Mouse (Mus musculus): ENCODE results near the gene Gm1979. TPM values are rescaled to one million over a fixed set of nuclear protein-coding genes. Genes with fewer than 3 reads are reported as not detected.
"Not testable (repeated sequence)": the region's sequence is repeated elsewhere in the genome, so short reads cannot be mapped to it uniquely, and the experiment has no call there.

Gm1979 gene
- not detected in 2 replicates for polyA plus RNA-seq (2016; fragmentation: Nextera tagmentation; extraction: Ambion mirVana)

- H3K4me3 ChIP-seq; H3K9me3 ChIP-seq; H3K4me1 ChIP-seq; H3K36me3 ChIP-seq; H3K4me2 ChIP-seq (replicated peaks); H3K27ac ChIP-seq; H3K27me3 ChIP-seq (replicated peaks); H3K9ac ChIP-seq; ATAC-seq (ENCODE audit: low FRiP score, low read depth): not testable (repeated sequence)
- WGBS = 88% methylated on average over 1 of the region's 2 CpGs
Measured at GRCm38 (mm10) chr5:26004698-26005097, at the start of gene Gm1979. TSS of gene Gm1979 (minus strand) at chr5:26004798.

- H3K27ac ChIP-seq; H3K27me3 ChIP-seq (replicated peaks); H3K9me3 ChIP-seq; H3K4me1 ChIP-seq; H3K36me3 ChIP-seq; ATAC-seq (ENCODE audit: low FRiP score, low read depth); H3K4me2 ChIP-seq (replicated peaks); H3K4me3 ChIP-seq; H3K9ac ChIP-seq: not testable (repeated sequence)
- 81% methylated on average over 2 of the region's 2 CpGs for WGBS
Measured at GRCm38 (mm10) chr5:26039458-26039857, 34.9 kb upstream of the Gm1979 start, which contains the start of gene Speer4a. TSS of gene Speer4a (minus strand) at chr5:26039558.

GRCm38 (mm10) chr5:26022816-26023215, 18.2 kb upstream of the Gm1979 start, which contains the start of gene Gm5862:
TSS of gene Gm5862 (minus strand) at chr5:26022916.
- WGBS = no CpG with 5 or more reads among the region's 3 CpGs

GRCm38 (mm10) chr5:26007697-26008096, 3.1 kb upstream of the Gm1979 start:
- not testable (repeated sequence) for H3K9me3 ChIP-seq; H3K9ac ChIP-seq; H3K4me1 ChIP-seq; H3K4me3 ChIP-seq; ATAC-seq (ENCODE audit: low FRiP score, low read depth); H3K27ac ChIP-seq; H3K27me3 ChIP-seq (replicated peaks); H3K36me3 ChIP-seq
- WGBS = 74% methylated on average over 7 of the region's 7 CpGs
- H3K4me2 ChIP-seq (replicated peaks) = peak overlapping the region; percentile 56; the same call in 1 of the 2 replicates

More at GRCm38 (mm10) chr5:26022816-26023215, 18.2 kb upstream of the Gm1979 start, which contains the start of gene Gm5862:
- not testable (repeated sequence) for H3K36me3 ChIP-seq; H3K4me2 ChIP-seq (replicated peaks); H3K9ac ChIP-seq; ATAC-seq (ENCODE audit: low FRiP score, low read depth); H3K27me3 ChIP-seq (replicated peaks); H3K4me1 ChIP-seq; H3K4me3 ChIP-seq; H3K9me3 ChIP-seq; H3K27ac ChIP-seq

- ATAC-seq (ENCODE audit: low FRiP score, low read depth) = peak; percentile 93
- H3K4me3 ChIP-seq = peak overlapping the region; percentile 23
- H3K9ac ChIP-seq = peak overlapping the region; percentile 45; the same call in 1 of the 2 replicates
- not testable (repeated sequence) for H3K9me3 ChIP-seq; H3K27me3 ChIP-seq (replicated peaks); H3K27ac ChIP-seq; H3K4me1 ChIP-seq; H3K36me3 ChIP-seq
- H3K4me2 ChIP-seq (replicated peaks) = peak overlapping the region; percentile 56
- 21% methylated on average over 45 of the region's 45 CpGs for WGBS
Measured at GRCm38 (mm10) chr5:26006937-26007695, 2.5 kb upstream of the Gm1979 start.

GRCm38 (mm10) chr5:25988550-25988949, 16.0 kb downstream of the Gm1979 start, which contains the start of gene Gm21698:
TSS of gene Gm21698 (minus strand) at chr5:25988650.
- not testable (repeated sequence) for H3K27ac ChIP-seq; H3K36me3 ChIP-seq; ATAC-seq (ENCODE audit: low FRiP score, low read depth); H3K4me1 ChIP-seq; H3K4me2 ChIP-seq (replicated peaks); H3K9ac ChIP-seq; H3K9me3 ChIP-seq; H3K4me3 ChIP-seq; H3K27me3 ChIP-seq (replicated peaks)
- no CpG with 5 or more reads among the region's 3 CpGs for WGBS

- not testable (repeated sequence) for H3K4me2 ChIP-seq (replicated peaks); H3K27me3 ChIP-seq (replicated peaks); H3K4me1 ChIP-seq; H3K9me3 ChIP-seq; H3K36me3 ChIP-seq; H3K9ac ChIP-seq; H3K4me3 ChIP-seq; ATAC-seq (ENCODE audit: low FRiP score, low read depth); H3K27ac ChIP-seq
- WGBS = no CpG with 5 or more reads among the region's 2 CpGs
Measured at GRCm38 (mm10) chr5:25972563-25972962, 32.0 kb downstream of the Gm1979 start, which contains the start of gene Gm21680. TSS of gene Gm21680 (minus strand) at chr5:25972663.

GRCm38 (mm10) chr5:25957050-25957449, 47.5 kb downstream of the Gm1979 start:
- not testable (repeated sequence) for H3K4me1 ChIP-seq; ATAC-seq (ENCODE audit: low FRiP score, low read depth); H3K27me3 ChIP-seq (replicated peaks); H3K36me3 ChIP-seq; H3K27ac ChIP-seq; H3K9ac ChIP-seq; H3K9me3 ChIP-seq
- H3K4me2 ChIP-seq (replicated peaks) = peak overlapping the region; percentile 40; the same call in 1 of the 2 replicates
- H3K4me3 ChIP-seq = 0 out of 2 replicates have a peak overlapping the region, but pooled peaks have one; percentile 7
- WGBS = 58% methylated on average over 17 of the region's 17 CpGs

- Histone ChIP-seq H3K4me2 (replicated peaks) (peak overlapping the region; percentile 40), H3K4me3 (0 out of 2 replicates have a peak overlapping the region, but pooled peaks have one; percentile 7)
- not testable (repeated sequence) for H3K9me3 ChIP-seq; H3K36me3 ChIP-seq; H3K9ac ChIP-seq; H3K27ac ChIP-seq; H3K4me1 ChIP-seq; H3K27me3 ChIP-seq (replicated peaks)
- 40% methylated on average over 32 of the region's 32 CpGs for WGBS
- peak; percentile 65; the same call in 1 of the 2 replicates for ATAC-seq (ENCODE audit: low FRiP score, low read depth)
Measured at GRCm38 (mm10) chr5:25956611-25957010, 48.0 kb downstream of the Gm1979 start.

- H3K27me3 ChIP-seq (replicated peaks); H3K9me3 ChIP-seq; H3K4me3 ChIP-seq; H3K36me3 ChIP-seq; H3K9ac ChIP-seq; ATAC-seq (ENCODE audit: low FRiP score, low read depth); H3K4me1 ChIP-seq; H3K27ac ChIP-seq; H3K4me2 ChIP-seq (replicated peaks): not testable (repeated sequence)
- WGBS = 77% methylated on average over 2 of the region's 2 CpGs
Measured at GRCm38 (mm10) chr5:25954317-25954716, 50.3 kb downstream of the Gm1979 start, which contains the start of gene Gm21671. TSS of gene Gm21671 (minus strand) at chr5:25954417.
